Mouse (Mus musculus) hindbrain, embryonic 14.5 days (tissue): Measurements from ENCODE around the gene Ubiad1. TPM values are rescaled to one million over a fixed set of nuclear protein-coding genes. Genes with fewer than 3 reads are reported as not detected.

Experiments
- ATAC-seq: fragments of 200-750 bp; cut with Nextera tagmentation; 2 replicates; pipeline ENCODE4 v1.8.0; 2017; ENCODE audit warnings: moderate number of reproducible peaks, mild to moderate bottlenecking, moderate TSS enrichment, moderate library complexity; ENCODE audit not compliant: low FRiP score
- DNase-seq: peaks from one replicate; pipeline ENCODE4 v3.0.0-alpha.2; 2015; ENCODE audit warnings: low spot score
- H3K27ac ChIP-seq: fragments of 300-500 bp; sonication (generic); 2 replicates; pipeline ENCODE4 v1.5.1; 2014; ENCODE audit warnings: mild to moderate bottlenecking, moderate library complexity
- H3K27me3 ChIP-seq: fragments of 300-500 bp; sonication (generic); 2 replicates; pipeline ENCODE4 v1.6.1; 2014; ENCODE audit warnings: mild to moderate bottlenecking, low read length, mixed read lengths; ENCODE audit not compliant: control insufficient read depth, insufficient read depth
- H3K36me3 ChIP-seq: fragments of 300-500 bp; sonication (generic); replicated peaks from 2 replicates; pipeline ENCODE4 v1.6.1; 2014; ENCODE audit not compliant: control insufficient read depth, insufficient read depth
- H3K4me1 ChIP-seq: fragments of 300-500 bp; sonication (generic); replicated peaks from 2 replicates; pipeline ENCODE4 v1.6.1; 2014; ENCODE audit warnings: antibody characterized with exemption, low read length, mixed read lengths; ENCODE audit not compliant: control insufficient read depth, insufficient read depth
- H3K4me2 ChIP-seq: fragments of 300-500 bp; sonication (generic); replicated peaks from 2 replicates; pipeline ENCODE4 v1.6.1; 2014; ENCODE audit warnings: mild to moderate bottlenecking, moderate library complexity
- H3K4me3 ChIP-seq: fragments of 300-500 bp; sonication (generic); replicated peaks from 2 replicates; pipeline ENCODE4 v1.5.1; 2014; ENCODE audit warnings: mild to moderate bottlenecking, low read length
- H3K9ac ChIP-seq: fragments of 300-500 bp; sonication (generic); 2 replicates; pipeline ENCODE4 v1.6.1; 2014
- H3K9me3 ChIP-seq: fragments of 300-500 bp; sonication (generic); 2 replicates; pipeline ENCODE4 v1.6.1; 2016; ENCODE audit warnings: low read length; ENCODE audit not compliant: control insufficient read depth
- WGBS: fragments of 180-500 bp; shearing (Covaris S2); extraction: QIAGEN DNeasy Blood & Tissue Kit; methylation state at CpG from one replicate; pipeline ENCODE4 v1.1.7; 2014; 5-methylcytosine and 5-hydroxymethylcytosine counted together
- polyA plus RNA-seq: library from polyadenylated mRNA; unstranded; fragments of >200 nt; fragmentation: Nextera tagmentation; extraction: Ambion mirVana; gene quantifications from 2 replicates; pipeline ENCODE4 v1.2.1, GENCODE M21; 2014

The Ubiad1 gene
- 12.2 and 13.4 TPM in 2 replicates for polyA plus RNA-seq

DNA sequence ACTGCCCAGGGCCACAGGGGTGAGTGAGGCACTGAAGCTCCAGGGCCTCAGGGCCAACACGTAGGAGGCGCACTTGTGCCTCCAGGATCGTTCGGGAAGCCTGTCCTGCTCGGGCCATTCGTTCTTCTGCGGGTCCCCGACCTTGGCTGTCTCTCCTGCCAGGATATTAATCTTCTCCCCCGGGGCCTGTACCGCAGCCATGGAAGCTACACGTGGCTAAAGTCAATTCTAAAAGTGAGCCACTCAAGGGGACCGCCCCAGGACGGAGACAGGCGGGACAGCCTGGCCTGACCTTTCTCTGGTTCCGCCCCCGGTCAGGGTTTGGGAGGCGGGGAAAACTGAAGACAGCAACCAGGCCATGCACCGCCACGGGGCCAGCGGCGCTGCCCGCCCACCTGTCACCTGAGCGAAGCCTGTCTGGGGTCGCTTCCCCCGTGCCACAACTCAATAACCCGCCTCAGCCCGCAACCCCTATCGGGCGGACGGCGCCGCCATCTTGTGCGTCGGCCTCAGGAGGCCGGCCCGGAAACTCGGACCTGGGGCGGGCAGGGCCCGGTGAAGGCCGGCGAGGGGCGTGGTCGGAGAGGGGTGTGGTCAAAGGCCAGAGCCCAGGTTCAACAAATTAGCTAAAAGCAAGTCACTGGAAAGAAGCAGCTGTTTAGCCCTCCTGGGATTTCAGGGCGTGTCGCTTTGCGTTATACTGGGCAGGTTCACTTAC, at the start of gene Ubiad1:
Gene Ubiad1, minus strand, starts transcription at position 522 of the 718 bp plus-strand sequence.
- peak; percentile 22; the same call in 1 of the 2 replicates for ATAC-seq
- peak; percentile 73 for DNase-seq
- no peaks in the 10 kb centered on the region for H3K36me3 ChIP-seq
- peak within 1 kb of the TSS; percentile 53 for H3K4me3 ChIP-seq
- no peaks in the 10 kb centered on the region for H3K27me3 ChIP-seq
- peak within 1 kb of the TSS; percentile 63 for H3K4me2 ChIP-seq
- no peaks in the 10 kb centered on the region for H3K9me3 ChIP-seq
- 0 out of 2 replicates have a peak within 1 kb of the TSS, but pooled peaks have one; percentile 28 for H3K27ac ChIP-seq
- H3K9ac ChIP-seq = peak within 1 kb of the TSS; percentile 65
- H3K4me1 ChIP-seq = peaks cover 27% of the 10 kb centered on the region
- under 1% methylated on average over 46 of the region's 46 CpGs for WGBS

- peaks cover 7% of the 10 kb centered on the region; the same call in 1 of the 2 replicates for H3K4me1 ChIP-seq
- no peaks in the 10 kb centered on the region for H3K27me3 ChIP-seq
- DNase-seq (no peak), ATAC-seq (no peak)
- no peak overlapping the region for H3K4me3 ChIP-seq
- H3K27ac ChIP-seq = no peak overlapping the region
- H3K9me3 ChIP-seq = no peaks in the 10 kb centered on the region
- H3K9ac ChIP-seq = no peak overlapping the region
- 82% methylated on average over 7 of the region's 7 CpGs for WGBS
- peaks cover 90% of the 10 kb centered on the region for H3K36me3 ChIP-seq
- H3K4me2 ChIP-seq = no peak overlapping the region
Observed at GRCm38 (mm10) chr4:148491448-148491847, 46.9 kb upstream of the Ubiad1 start.

GRCm38 (mm10) chr4:148490502-148490901, 45.9 kb upstream of the Ubiad1 start:
- 83% methylated on average over 6 of the region's 6 CpGs for WGBS
- DNase-seq (no peak), ATAC-seq (no peak)
- Histone ChIP-seq H3K36me3 (peaks cover 91% of the 10 kb centered on the region), H3K4me3 (no peak overlapping the region), H3K4me2 (no peak overlapping the region), H3K27me3 (no peaks in the 10 kb centered on the region), H3K4me1 (no peaks in the 10 kb centered on the region), H3K9me3 (no peaks in the 10 kb centered on the region), H3K27ac (no peak overlapping the region), H3K9ac (no peak overlapping the region)

- Histone ChIP-seq H3K27ac (no peak overlapping the region), H3K4me3 (no peak overlapping the region), H3K9me3 (no peaks in the 10 kb centered on the region), H3K27me3 (no peaks in the 10 kb centered on the region), H3K4me2 (no peak overlapping the region), H3K36me3 (peaks cover 99% of the 10 kb centered on the region), H3K4me1 (no peaks in the 10 kb centered on the region), H3K9ac (no peak overlapping the region)
- 81% methylated on average over 2 of the region's 2 CpGs for WGBS
- DNase-seq = no peak
- no peak for ATAC-seq
Observed at GRCm38 (mm10) chr4:148487841-148488240, 43.3 kb upstream of the Ubiad1 start.

DNA sequence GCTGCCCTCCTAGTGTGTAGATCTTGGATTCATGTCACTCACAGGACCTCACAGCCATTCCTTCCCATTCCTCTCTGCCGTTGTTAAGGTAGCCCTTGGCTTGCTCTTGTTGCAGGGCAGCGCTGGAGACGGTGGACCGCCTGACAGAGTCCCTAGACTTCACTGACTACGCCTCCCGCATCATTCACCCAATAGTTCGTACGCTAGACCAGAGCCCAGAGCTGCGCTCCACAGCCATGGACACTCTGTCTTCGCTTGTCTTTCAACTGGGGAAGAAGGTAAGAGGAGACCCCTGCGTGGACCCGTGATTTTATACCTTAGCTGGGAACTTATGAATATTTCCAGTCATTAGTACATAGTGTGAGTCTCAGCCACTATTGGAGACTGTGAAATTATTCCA, 39.9 kb upstream of the Ubiad1 start:
- H3K36me3 ChIP-seq = peaks cover 99% of the 10 kb centered on the region
- WGBS = 96% methylated on average over 12 of the region's 12 CpGs

GRCm38 (mm10) chr4:148481557-148482168, 37.1 kb upstream of the Ubiad1 start:
- Histone ChIP-seq H3K27ac (no peak overlapping the region), H3K4me2 (no peak overlapping the region), H3K9me3 (no peaks in the 10 kb centered on the region), H3K36me3 (peaks cover 98% of the 10 kb centered on the region), H3K9ac (no peak overlapping the region), H3K4me3 (no peak overlapping the region), H3K27me3 (no peaks in the 10 kb centered on the region), H3K4me1 (no peaks in the 10 kb centered on the region)
- DNase-seq (no peak), ATAC-seq (no peak)
- 86% methylated on average over 2 of the region's 2 CpGs for WGBS

More for the DNA sequence above, 39.9 kb upstream of the Ubiad1 start:
- Histone ChIP-seq H3K4me1 (no peaks in the 10 kb centered on the region), H3K27me3 (no peaks in the 10 kb centered on the region), H3K9ac (no peak overlapping the region), H3K4me3 (no peak overlapping the region), H3K27ac (no peak overlapping the region), H3K9me3 (no peaks in the 10 kb centered on the region), H3K4me2 (no peak overlapping the region)
- no peak for ATAC-seq
- no peak for DNase-seq

GRCm38 (mm10) chr4:148480245-148480644, 35.7 kb upstream of the Ubiad1 start:
- ATAC-seq (no peak), DNase-seq (no peak)
- peaks cover 98% of the 10 kb centered on the region for H3K36me3 ChIP-seq
- no peaks in the 10 kb centered on the region for H3K27me3 ChIP-seq
- no peak overlapping the region for H3K9ac ChIP-seq
- H3K27ac ChIP-seq = no peak overlapping the region
- H3K4me1 ChIP-seq = no peaks in the 10 kb centered on the region
- 98% methylated on average over 2 of the region's 2 CpGs for WGBS
- H3K4me3 ChIP-seq = no peak overlapping the region
- H3K9me3 ChIP-seq = no peaks in the 10 kb centered on the region
- H3K4me2 ChIP-seq = no peak overlapping the region

GRCm38 (mm10) chr4:148473496-148473895, 28.9 kb upstream of the Ubiad1 start:
- Histone ChIP-seq H3K4me1 (no peaks in the 10 kb centered on the region), H3K27me3 (no peaks in the 10 kb centered on the region)
- DNase-seq = no peak

DNA sequence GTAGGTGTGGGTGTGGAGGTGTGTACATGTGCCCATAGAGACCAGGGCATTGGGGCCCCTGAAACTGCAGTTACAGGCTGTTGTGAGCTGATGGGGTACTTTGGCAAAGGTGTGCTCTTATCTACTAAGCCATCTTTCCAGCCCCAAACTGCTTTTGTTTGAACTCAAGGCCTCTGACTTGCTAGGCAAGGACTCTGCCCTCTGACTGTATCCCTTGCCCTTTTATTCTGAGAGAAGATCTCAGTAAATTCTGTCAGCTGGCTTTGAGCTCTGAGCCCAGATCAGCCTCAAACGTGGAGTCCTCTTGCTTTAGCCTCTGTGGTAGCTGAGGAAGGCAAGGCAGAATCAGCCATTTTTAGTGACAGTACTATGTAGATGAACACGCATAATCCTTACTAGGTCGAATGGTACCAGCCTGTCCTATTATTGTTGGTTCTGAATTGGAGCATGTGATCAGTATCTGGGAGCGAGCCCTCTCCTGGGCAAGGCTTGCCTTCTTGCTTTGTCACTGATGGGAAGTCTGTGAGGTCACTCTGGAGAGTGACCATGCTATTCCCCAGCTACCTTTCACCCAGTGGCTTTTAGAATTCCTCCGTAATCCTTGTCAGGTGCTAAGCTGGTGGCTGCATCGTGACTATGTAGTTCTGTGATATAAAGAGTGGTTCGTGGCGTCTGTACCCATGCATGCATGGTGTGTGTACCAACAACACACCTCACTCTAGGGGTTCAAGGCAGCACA, 28.0 kb upstream of the Ubiad1 start:
- H3K4me3 ChIP-seq = no peak overlapping the region
- H3K9me3 ChIP-seq = no peaks in the 10 kb centered on the region
- no peak overlapping the region for H3K27ac ChIP-seq
- WGBS = 94% methylated on average over 8 of the region's 8 CpGs
- no peaks in the 10 kb centered on the region for H3K27me3 ChIP-seq
- ATAC-seq (no peak), DNase-seq (no peak)
- no peak overlapping the region for H3K9ac ChIP-seq
- no peaks in the 10 kb centered on the region for H3K4me1 ChIP-seq
- H3K4me2 ChIP-seq = no peak overlapping the region
- H3K36me3 ChIP-seq = peaks cover 98% of the 10 kb centered on the region

More at GRCm38 (mm10) chr4:148473496-148473895, 28.9 kb upstream of the Ubiad1 start:
- WGBS = 84% methylated on average over 5 of the region's 5 CpGs
- no peak for ATAC-seq
- H3K9ac ChIP-seq = no peak overlapping the region
- H3K4me2 ChIP-seq = no peak overlapping the region
- H3K27ac ChIP-seq = no peak overlapping the region
- no peak overlapping the region for H3K4me3 ChIP-seq
- no peaks in the 10 kb centered on the region for H3K9me3 ChIP-seq
- peaks cover 98% of the 10 kb centered on the region for H3K36me3 ChIP-seq
